Mouse (Mus musculus): ENCODE measurements around the gene Tbp.
"Not testable (repeated sequence)": the region's sequence is repeated elsewhere in the genome, so short reads cannot be mapped to it uniquely, and the experiment has no call there.

Gene Tbp

GRCm38 (mm10) chr17:15526986-15527810 is 27.5 kb downstream of the Tbp start, which contains the start of gene Pdcd2:
Gene Pdcd2 (minus strand): TSS chr17:15527301.
- POLR2A ChIA-PET, result interaction anchor here (0.6 to 4.0 kb wide), 50 partner anchors 9 to 554 kb away, joined by 3 to 38 read pairs (median 4); partner anchors contain the start of genes Prdm9 (in 4 of the 4), Psmb1 (in 3 of the 4), Tbp (in 3 of the 4) and Chd1 (in 1 of the 4)
- CTCF ChIA-PET, result interaction anchor here in 2 of 4 experiments (0.6 to 0.8 kb wide), 4 partner anchors 37 to 224 kb away, joined by 3 to 4 read pairs (median 3); partner anchors contain the start of gene Prdm9 (in 1 of the 2)

GRCm38 (mm10) chr17:15527811-15528136 is 28.1 kb downstream of the Tbp start:
- CTCF ChIA-PET, result interaction anchor here in 3 of 4 experiments (0.6 to 0.7 kb wide), 3 partner anchors 45 to 434 kb away, joined by 3 to 4 read pairs (median 3); no protein-coding TSS in a partner anchor
- POLR2A ChIA-PET, result interaction anchor here in 3 of 4 experiments (0.6 to 4.0 kb wide), 38 partner anchors 8 to 189 kb away, joined by 3 to 38 read pairs (median 4); partner anchors contain the start of genes Prdm9 (in 3 of the 3), Psmb1 (in 3 of the 3), Tbp (in 3 of the 3) and Chd1 (in 1 of the 3)

GRCm38 (mm10) chr17:15528887-15529286 is 29.2 kb downstream of the Tbp start:
- CTCF ChIA-PET, result interaction anchor here in 2 of 4 experiments (0.6 to 1.4 kb wide), 2 partner anchors 187 to 250 kb away, joined by 3 to 4 read pairs; no protein-coding TSS in a partner anchor
- POLR2A ChIA-PET, result interaction anchor here in 1 of 4 experiments (2.7 kb wide), 1 partner anchor 36 kb away, joined by 14 read pairs; the partner anchor contains the start of gene Prdm9

- CTCF ChIA-PET, result interaction anchor here in 1 of 4 experiments (1.4 kb wide), 1 partner anchor 185 kb away, joined by 4 read pairs; no protein-coding TSS in a partner anchor
- POLR2A ChIA-PET, result interaction anchor here in 2 of 4 experiments (1.3 to 2.7 kb wide), 4 partner anchors 10 to 39 kb away, joined by 3 to 14 read pairs (median 6); partner anchors contain the start of gene Prdm9 (in 2 of the 2)
Measured at GRCm38 (mm10) chr17:15530141-15530540, 30.5 kb downstream of the Tbp start.

- CTCF ChIA-PET, result no interaction called here
Measured at GRCm38 (mm10) chr17:15535162-15535800, 35.6 kb downstream of the Tbp start.

GRCm38 (mm10) chr17:15535943-15536342 is 36.3 kb downstream of the Tbp start:
- ChIA-PET POLR2A (interaction anchor here in 3 of 4 experiments (0.7 to 2.8 kb wide), 7 partner anchors 9 to 286 kb away, joined by 3 to 21 read pairs (median 4); partner anchors contain the start of genes Prdm9 (in 3 of the 3) and Pdcd2 (in 2 of the 3)), CTCF (no interaction called here)

More at GRCm38 (mm10) chr17:15535162-15535800, 35.6 kb downstream of the Tbp start:
- POLR2A ChIA-PET, result interaction anchor here in 2 of 4 experiments (1.0 to 2.8 kb wide), 4 partner anchors 8 to 29 kb away, joined by 4 to 21 read pairs (median 6); partner anchors contain the start of genes Pdcd2 (in 2 of the 2) and Prdm9 (in 2 of the 2)

- CTCF ChIA-PET, result interaction anchor here in 1 of 4 experiments (0.5 kb wide), 1 partner anchor 41 kb away, joined by 7 read pairs; no protein-coding TSS in a partner anchor
Measured at GRCm38 (mm10) chr17:15536457-15536904, 36.8 kb downstream of the Tbp start.

GRCm38 (mm10) chr17:15540309-15540708 is 40.6 kb downstream of the Tbp start:
- ChIA-PET CTCF (interaction anchor here in 2 of 4 experiments (0.6 kb wide), 2 partner anchors 12 to 183 kb away, joined by 3 to 10 read pairs; no protein-coding TSS in a partner anchor), POLR2A (interaction anchor here in 2 of 4 experiments (0.6 to 0.8 kb wide), 3 partner anchors 13 to 29 kb away, joined by 3 to 4 read pairs (median 3); partner anchors contain the start of gene Pdcd2 (in 2 of the 2))

More at GRCm38 (mm10) chr17:15536457-15536904, 36.8 kb downstream of the Tbp start:
- POLR2A ChIA-PET, result interaction anchor here in 3 of 4 experiments (0.6 to 2.8 kb wide), 8 partner anchors 9 to 287 kb away, joined by 3 to 21 read pairs (median 4); partner anchors contain the start of genes Prdm9 (in 3 of the 3) and Pdcd2 (in 2 of the 3)

GRCm38 (mm10) chr17:15543868-15544267 is 44.2 kb downstream of the Tbp start:
- CTCF ChIA-PET, result not testable (repeated sequence)
- POLR2A ChIA-PET, result interaction anchor here in 1 of 4 experiments (1.7 kb wide), 1 partner anchor 17 kb away, joined by 7 read pairs; the partner anchor contains the start of gene Pdcd2

- ChIA-PET CTCF (no interaction called here), POLR2A (interaction anchor here in 3 of 4 experiments (0.6 to 4.1 kb wide), 3 partner anchors 18 to 339 kb away, joined by 3 to 12 read pairs (median 3); partner anchors contain the start of gene Prdm9 (in 1 of the 3))
Measured at GRCm38 (mm10) chr17:15546440-15546839, 46.8 kb downstream of the Tbp start.

GRCm38 (mm10) chr17:15549713-15550112 is 50.0 kb downstream of the Tbp start:
- CTCF ChIA-PET, result interaction anchor here in 1 of 4 experiments (0.7 kb wide), 1 partner anchor 440 kb away, joined by 4 read pairs; no protein-coding TSS in a partner anchor
- POLR2A ChIA-PET, result interaction anchor here in 2 of 4 experiments (0.7 to 4.1 kb wide), 5 partner anchors 10 to 139 kb away, joined by 3 to 19 read pairs (median 3); partner anchors contain the start of gene Prdm9 (in 2 of the 2)

GRCm38 (mm10) chr17:15559946-15560345 is 60.3 kb downstream of the Tbp start:
- POLR2A ChIA-PET, result interaction anchor here in 1 of 4 experiments (1.0 kb wide), 1 partner anchor 10 kb away, joined by 3 read pairs; no protein-coding TSS in a partner anchor
- CTCF ChIA-PET, result interaction anchor here in 1 of 4 experiments (0.6 kb wide), 1 partner anchor 14 kb away, joined by 5 read pairs; no protein-coding TSS in a partner anchor

GRCm38 (mm10) chr17:15564014-15564927 is 64.6 kb downstream of the Tbp start, which contains the start of gene Prdm9:
Gene Prdm9 (minus strand): TSS chr17:15564354.
- ChIA-PET CTCF (interaction anchor here in 1 of 4 experiments (0.6 to 1.2 kb wide), 3 partner anchors 13 to 259 kb away, joined by 3 read pairs; partner anchors contain the start of gene Pdcd2), POLR2A (interaction anchor here (0.6 to 2.3 kb wide), 75 partner anchors 9 to 1670 kb away, joined by 3 to 38 read pairs (median 4); partner anchors contain the start of genes Pdcd2 (in 4 of the 4), Psmb1 (in 3 of the 4), Tbp (in 3 of the 4) and 1600012H06Rik (in 1 of the 4))

GRCm38 (mm10) chr17:15564928-15565300 is 65.2 kb downstream of the Tbp start:
- CTCF ChIA-PET, result interaction anchor here in 1 of 4 experiments (0.6 kb wide), 1 partner anchor 12 kb away, joined by 3 read pairs; no protein-coding TSS in a partner anchor
- POLR2A ChIA-PET, result interaction anchor here (0.6 to 2.3 kb wide), 56 partner anchors 8 to 1499 kb away, joined by 3 to 38 read pairs (median 4); partner anchors contain the start of genes Pdcd2 (in 4 of the 4), Psmb1 (in 3 of the 4), Tbp (in 3 of the 4) and 1600012H06Rik (in 1 of the 4)

- POLR2A ChIA-PET, result interaction anchor here in 2 of 4 experiments (1.0 to 1.4 kb wide), 3 partner anchors 11 to 40 kb away, joined by 3 to 5 read pairs (median 4); partner anchors contain the start of gene Pdcd2 (in 2 of the 2)
- CTCF ChIA-PET, result interaction anchor here in 3 of 4 experiments (1.0 to 1.5 kb wide), 3 partner anchors 10 to 156 kb away, joined by 3 to 5 read pairs (median 4); no protein-coding TSS in a partner anchor
Measured at GRCm38 (mm10) chr17:15566908-15567307, 67.2 kb downstream of the Tbp start.

GRCm38 (mm10) chr17:15575056-15575455 is 75.4 kb downstream of the Tbp start:
- ChIA-PET CTCF (no interaction called here), POLR2A (interaction anchor here in 1 of 4 experiments (0.7 kb wide), 1 partner anchor 27 kb away, joined by 4 read pairs; no protein-coding TSS in a partner anchor)
